Mouse (Mus musculus) lung, embryonic 14.5 days (tissue): ENCODE measurements around the gene Blmh. TPM values are rescaled to one million over a fixed set of nuclear protein-coding genes. Genes with fewer than 3 reads are reported as not detected.
A peak's percentile ranks its signal among the peaks of the same experiment; 100 is the strongest.

Experiments used
- ATAC-seq: fragments of 200-750 bp; cut with Nextera tagmentation; 2 replicates; pipeline ENCODE4 v1.8.0; 2017; ENCODE audit warnings: mild to moderate bottlenecking, moderate TSS enrichment, moderate library complexity; ENCODE audit not compliant: insufficient read depth
- DNase-seq: peaks from one replicate; pipeline ENCODE4 v3.0.0-alpha.2; 2015
- H3K27ac ChIP-seq: fragments of 300-500 bp; sonication (generic); 2 replicates; pipeline ENCODE4 v1.5.1; 2014; ENCODE audit warnings: low read depth, mild to moderate bottlenecking, moderate library complexity
- H3K27me3 ChIP-seq: fragments of 300-500 bp; sonication (generic); 2 replicates; pipeline ENCODE4 v1.6.1; 2014; ENCODE audit warnings: low read length, control low read depth; ENCODE audit not compliant: insufficient read depth
- H3K36me3 ChIP-seq: fragments of 300-500 bp; sonication (generic); 2 replicates; pipeline ENCODE4 v1.6.1; 2014; ENCODE audit warnings: control low read depth; ENCODE audit not compliant: insufficient read depth
- H3K4me1 ChIP-seq: fragments of 300-500 bp; sonication (generic); 2 replicates; pipeline ENCODE4 v1.6.1; 2014; ENCODE audit warnings: antibody characterized with exemption, control low read depth; ENCODE audit not compliant: insufficient read depth
- H3K4me2 ChIP-seq: fragments of 300-500 bp; sonication (generic); 2 replicates; pipeline ENCODE4 v1.6.1; 2014; ENCODE audit warnings: mild to moderate bottlenecking
- H3K4me3 ChIP-seq: fragments of 300-500 bp; sonication (generic); 2 replicates; pipeline ENCODE4 v1.5.1; 2014; ENCODE audit warnings: low read depth, low read length
- H3K9ac ChIP-seq: fragments of 300-500 bp; sonication (generic); 2 replicates; pipeline ENCODE4 v1.6.1; 2014
- H3K9me3 ChIP-seq: fragments of 300-500 bp; sonication (generic); 2 replicates; pipeline ENCODE4 v1.6.1; 2016; ENCODE audit warnings: low read depth, low read length, control low read depth
- CTCF ChIP-seq: IDR thresholded peaks from 2 replicates; pipeline ENCODE4 v1.5.1; 2016; ENCODE audit warnings: antibody characterized with exemption, low read depth
- WGBS: fragments of 180-500 bp; shearing (Covaris S2); extraction: QIAGEN DNeasy Blood & Tissue Kit; methylation state at CpG from one replicate; pipeline ENCODE4 v1.1.7; 2014; 5-methylcytosine and 5-hydroxymethylcytosine counted together
- polyA plus RNA-seq: library from polyadenylated mRNA; unstranded; fragments of >200 nt; fragmentation: Nextera tagmentation; extraction: Ambion mirVana; gene quantifications from 2 replicates; pipeline ENCODE4 v1.2.1, GENCODE M21; 2014

The Blmh gene
- polyA plus RNA-seq, 1 experiment from 2014 or later: 160 TPM

DNA sequence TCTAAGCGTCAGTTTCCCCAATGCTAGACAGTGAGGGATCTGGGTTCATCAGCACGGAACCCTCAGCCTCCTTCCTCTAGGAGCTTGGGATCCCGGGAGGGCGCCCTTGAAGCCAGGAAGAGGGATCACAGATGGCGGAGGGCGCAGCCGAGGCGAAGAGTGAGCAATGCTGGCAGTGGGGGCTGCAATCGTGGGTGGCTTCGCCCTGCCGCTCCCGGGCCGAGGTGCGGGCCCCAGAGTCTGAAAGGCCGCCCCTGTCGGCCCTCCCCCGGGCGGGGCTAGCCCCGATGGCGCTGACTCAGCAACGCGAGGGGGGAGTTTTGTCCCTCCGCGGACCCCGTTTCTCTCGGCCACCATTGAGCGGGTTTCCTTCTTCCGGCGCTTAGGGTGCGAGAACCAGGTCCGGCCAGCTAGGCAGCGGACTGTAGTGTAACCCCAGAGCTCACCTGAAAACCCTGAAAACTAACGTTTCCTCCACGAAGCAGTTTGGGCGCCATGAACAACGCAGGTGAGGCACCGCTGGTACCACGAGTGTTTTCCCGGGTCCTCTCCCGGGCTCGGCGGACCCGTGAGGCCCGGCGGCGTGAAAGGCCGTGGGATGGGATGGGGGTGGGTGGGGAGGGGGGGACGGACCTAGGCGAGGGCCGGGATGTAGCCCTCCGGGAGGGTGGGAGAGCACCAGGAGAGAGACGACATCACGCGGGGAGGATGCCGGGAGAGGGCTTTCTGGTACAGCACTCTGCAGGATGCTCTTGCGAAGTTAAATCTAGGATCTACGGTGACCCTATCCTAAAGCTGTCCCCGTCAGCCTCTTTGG lies 21.0 kb downstream of the Blmh start:
- Histone ChIP-seq H3K4me3 (peak overlapping the region; percentile 86), H3K36me3 (peaks cover 14% of the 10 kb centered on the region), H3K9ac (peak overlapping the region; percentile 89)

DNA sequence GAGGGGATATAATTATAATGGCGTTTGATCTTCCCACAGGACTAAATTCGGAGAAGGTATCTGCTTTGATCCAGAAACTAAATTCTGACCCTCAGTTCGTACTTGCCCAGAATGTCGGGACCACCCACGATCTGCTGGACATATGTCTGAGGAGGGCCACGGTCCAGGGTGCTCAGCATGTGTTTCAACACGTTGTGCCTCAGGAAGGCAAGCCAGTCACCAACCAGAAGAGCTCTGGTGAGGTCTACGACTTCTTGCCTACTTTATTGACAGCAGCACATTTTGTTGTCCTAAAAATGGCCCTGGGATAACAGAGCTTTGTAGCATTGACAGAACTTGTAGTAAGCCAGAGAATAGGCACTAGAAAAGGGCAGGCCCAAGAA lies 21.6 kb downstream of the Blmh start:
- H3K36me3 ChIP-seq: peaks cover 19% of the 10 kb centered on the region
- H3K4me1 ChIP-seq: no peaks in the 10 kb centered on the region
- H3K27ac ChIP-seq: no peak overlapping the region

More for the DNA sequence above, 21.0 kb downstream of the Blmh start:
- DNase-seq (peak; percentile 98), ATAC-seq (peak; percentile 96)
- Histone ChIP-seq H3K4me2 (peak overlapping the region; percentile 80), H3K9me3 (no peaks in the 10 kb centered on the region), H3K4me1 (no peaks in the 10 kb centered on the region), H3K27me3 (no peaks in the 10 kb centered on the region), H3K27ac (peak overlapping the region; percentile 96)
- no peak for TF ChIP-seq CTCF
- under 1% methylated on average over 58 of the region's 58 CpGs for WGBS

DNA sequence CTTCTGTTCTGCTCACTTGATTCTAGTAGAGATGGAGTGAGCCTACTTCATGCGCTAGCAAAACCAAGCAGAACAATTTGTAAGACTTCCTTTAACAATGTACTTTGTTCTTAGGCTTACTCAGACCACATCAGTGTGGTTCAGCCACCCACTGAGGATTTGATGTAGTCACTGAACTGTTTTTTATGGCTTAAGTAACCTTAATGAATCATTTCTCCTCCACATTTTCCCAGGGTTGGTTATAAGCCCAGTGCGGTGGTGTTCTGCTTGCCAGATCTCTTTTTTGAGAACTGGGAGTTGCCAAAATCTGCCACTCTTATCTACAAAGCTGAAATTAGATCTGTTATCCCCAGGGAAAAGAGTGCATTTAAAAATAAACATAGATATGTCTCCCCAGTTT lies 28.9 kb downstream of the Blmh start:
- Histone ChIP-seq H3K36me3 (peaks cover 83% of the 10 kb centered on the region), H3K4me1 (no peaks in the 10 kb centered on the region), H3K4me2 (no peak overlapping the region), H3K9me3 (no peaks in the 10 kb centered on the region), H3K27me3 (no peaks in the 10 kb centered on the region), H3K4me3 (no peak overlapping the region), H3K27ac (no peak overlapping the region; the same call in 1 of the 2 replicates), H3K9ac (no peak overlapping the region)
- DNase-seq (no peak), ATAC-seq (no peak)
- TF ChIP-seq CTCF: no peak
- 80% methylated on average over 2 of the region's 2 CpGs for WGBS

More for the DNA sequence above, 21.6 kb downstream of the Blmh start:
- H3K9me3 ChIP-seq: no peaks in the 10 kb centered on the region
- H3K4me3 ChIP-seq: peak overlapping the region; percentile 86
- H3K27me3 ChIP-seq: no peaks in the 10 kb centered on the region
- ATAC-seq: no peak
- H3K4me2 ChIP-seq: peak overlapping the region; percentile 80
- no peak for TF ChIP-seq CTCF
- peak overlapping the region; percentile 89 for H3K9ac ChIP-seq
- peak; percentile 38 for DNase-seq
- 1% methylated on average over 8 of the region's 8 CpGs for WGBS

DNA sequence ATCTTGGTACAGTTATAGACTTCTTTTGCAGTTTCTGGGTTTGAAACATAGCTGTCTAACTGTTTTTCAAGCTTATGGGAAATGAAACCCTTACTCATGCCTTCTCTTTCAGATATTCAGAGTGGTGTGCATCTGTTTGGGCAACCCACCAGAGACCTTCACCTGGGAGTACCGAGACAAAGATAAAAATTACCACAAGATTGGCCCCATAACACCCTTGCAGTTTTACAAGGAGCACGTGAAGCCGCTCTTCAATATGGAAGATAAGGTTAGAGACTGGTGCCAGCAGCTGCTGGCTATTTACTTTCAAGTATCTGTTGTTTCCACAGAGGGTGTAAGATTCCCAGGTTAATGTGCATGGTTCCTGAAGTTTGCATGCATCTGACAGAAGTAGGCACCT lies 41.1 kb downstream of the Blmh start:
- 95% methylated on average over 3 of the region's 3 CpGs for WGBS
- Histone ChIP-seq H3K4me3 (no peak overlapping the region), H3K4me2 (no peak overlapping the region), H3K4me1 (no peaks in the 10 kb centered on the region), H3K27me3 (no peaks in the 10 kb centered on the region), H3K36me3 (peaks cover 82% of the 10 kb centered on the region), H3K9me3 (no peaks in the 10 kb centered on the region), H3K9ac (no peak overlapping the region), H3K27ac (no peak overlapping the region)
- ATAC-seq (no peak), DNase-seq (no peak)
- TF ChIP-seq CTCF: no peak

DNA sequence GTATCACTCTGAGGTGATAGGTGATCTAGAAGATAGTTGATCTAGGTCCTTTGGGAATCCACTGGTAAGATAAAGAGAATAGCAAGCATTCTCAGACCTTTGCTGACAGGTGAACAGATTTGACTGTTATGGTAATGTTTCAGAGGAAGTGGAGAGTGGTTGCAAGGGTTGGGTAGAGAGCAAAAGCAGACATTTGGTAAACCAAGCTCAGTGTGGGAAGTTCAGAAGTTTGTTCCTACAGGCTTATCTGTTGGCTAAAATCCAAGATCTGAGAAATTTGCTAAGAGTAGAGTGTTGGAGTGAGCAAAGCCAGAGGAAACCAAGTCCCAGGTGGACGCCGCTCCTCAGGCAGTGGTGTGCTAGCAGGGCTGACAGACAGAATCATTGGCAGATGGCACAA lies 45.7 kb downstream of the Blmh start:
- Histone ChIP-seq H3K27me3 (no peaks in the 10 kb centered on the region), H3K27ac (no peak overlapping the region), H3K9me3 (no peaks in the 10 kb centered on the region), H3K9ac (no peak overlapping the region), H3K4me1 (no peaks in the 10 kb centered on the region), H3K4me3 (no peak overlapping the region), H3K4me2 (no peak overlapping the region), H3K36me3 (peaks cover 93% of the 10 kb centered on the region)
- ATAC-seq (no peak), DNase-seq (peak; percentile 5)
- no peak for TF ChIP-seq CTCF
- WGBS: 70% methylated on average over 2 of the region's 2 CpGs

DNA sequence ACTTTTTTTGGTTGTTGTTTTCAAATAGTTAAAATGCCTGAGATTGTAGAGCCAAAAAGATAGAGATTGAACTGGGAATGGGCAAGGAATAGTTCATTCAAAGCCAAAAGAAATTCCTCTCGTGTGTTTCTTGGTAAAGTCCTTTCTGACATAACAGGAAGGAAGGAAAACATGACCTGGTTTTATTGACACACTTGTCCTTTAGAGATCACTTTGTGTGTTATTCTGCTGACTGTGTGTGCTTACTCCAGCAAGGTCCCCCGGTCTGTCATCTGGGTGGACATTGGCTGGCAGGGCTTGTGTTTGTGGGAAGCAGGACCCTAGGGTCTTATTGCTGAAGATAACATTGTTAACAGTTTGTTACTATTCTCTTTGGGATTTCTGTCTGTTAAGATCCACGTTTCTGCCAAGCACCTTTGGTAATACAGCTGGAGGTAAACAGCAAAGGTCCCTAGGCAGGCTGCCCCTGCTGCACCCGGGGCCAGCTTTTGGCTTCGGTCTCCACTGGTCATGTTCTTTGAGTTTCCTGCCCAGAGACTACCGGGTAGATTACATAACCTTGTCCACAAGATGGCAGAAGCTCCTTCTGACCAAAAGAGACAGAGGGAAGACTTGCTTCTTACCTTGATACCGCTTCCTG lies 50.2 kb downstream of the Blmh start:
- no peak overlapping the region for H3K9ac ChIP-seq
- peak; percentile 8; the same call in 1 of the 2 replicates for TF ChIP-seq CTCF
- WGBS: 77% methylated on average over 7 of the region's 7 CpGs
- ATAC-seq: no peak
- peaks cover 80% of the 10 kb centered on the region for H3K36me3 ChIP-seq
- H3K27me3 ChIP-seq: no peaks in the 10 kb centered on the region
- H3K4me3 ChIP-seq: no peak overlapping the region
- H3K4me1 ChIP-seq: no peaks in the 10 kb centered on the region
- H3K4me2 ChIP-seq: no peak overlapping the region
- no peak for DNase-seq
- H3K27ac ChIP-seq: no peak overlapping the region
- no peaks in the 10 kb centered on the region for H3K9me3 ChIP-seq

DNA sequence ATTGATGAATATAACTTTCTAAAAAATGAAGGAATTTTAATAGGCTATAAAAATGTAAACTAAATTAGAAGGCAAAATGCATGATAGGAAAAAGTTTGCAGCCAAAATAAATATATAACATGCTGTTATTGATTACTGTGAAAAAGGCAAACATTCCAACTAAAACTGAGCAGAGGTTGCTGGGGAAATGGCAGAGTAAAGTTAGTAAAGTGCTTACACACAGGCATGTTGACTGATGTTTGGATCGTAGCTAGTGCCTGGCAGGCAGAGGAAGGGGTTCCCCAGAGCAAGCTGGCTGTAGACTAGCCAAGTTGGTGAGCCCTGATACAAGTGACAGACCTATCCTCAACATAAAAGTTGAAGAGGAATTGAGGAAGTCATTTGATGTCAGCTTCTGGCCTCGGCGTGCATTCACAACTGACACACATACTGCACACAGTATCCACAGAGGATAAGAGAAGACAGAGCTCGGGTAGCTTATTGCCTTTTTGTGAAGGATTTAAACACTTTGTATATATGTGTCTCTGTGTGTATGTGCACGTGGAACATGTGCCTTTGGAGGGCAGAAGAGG lies 57.0 kb downstream of the Blmh start:
- whole genome bisulfite sequencing: 59% methylated on average over 5 of the region's 5 CpGs
- H3K36me3 ChIP-seq: peaks cover 64% of the 10 kb centered on the region
- ATAC-seq: no peak

More for the DNA sequence above, 57.0 kb downstream of the Blmh start:
- Histone ChIP-seq H3K4me2 (no peak overlapping the region), H3K9ac (no peak overlapping the region), H3K27ac (no peak overlapping the region), H3K4me3 (no peak overlapping the region), H3K4me1 (no peaks in the 10 kb centered on the region), H3K9me3 (no peaks in the 10 kb centered on the region), H3K27me3 (no peaks in the 10 kb centered on the region)
- DNase-seq: no peak
- no peak for TF ChIP-seq CTCF
